Mouse (Mus musculus): Measurements from ENCODE around the gene Gm47995.
"Not testable (repeated sequence)": the region's sequence is repeated elsewhere in the genome, so short reads cannot be mapped to it uniquely, and the experiment has no call there.

Gene Gm47995

DNA sequence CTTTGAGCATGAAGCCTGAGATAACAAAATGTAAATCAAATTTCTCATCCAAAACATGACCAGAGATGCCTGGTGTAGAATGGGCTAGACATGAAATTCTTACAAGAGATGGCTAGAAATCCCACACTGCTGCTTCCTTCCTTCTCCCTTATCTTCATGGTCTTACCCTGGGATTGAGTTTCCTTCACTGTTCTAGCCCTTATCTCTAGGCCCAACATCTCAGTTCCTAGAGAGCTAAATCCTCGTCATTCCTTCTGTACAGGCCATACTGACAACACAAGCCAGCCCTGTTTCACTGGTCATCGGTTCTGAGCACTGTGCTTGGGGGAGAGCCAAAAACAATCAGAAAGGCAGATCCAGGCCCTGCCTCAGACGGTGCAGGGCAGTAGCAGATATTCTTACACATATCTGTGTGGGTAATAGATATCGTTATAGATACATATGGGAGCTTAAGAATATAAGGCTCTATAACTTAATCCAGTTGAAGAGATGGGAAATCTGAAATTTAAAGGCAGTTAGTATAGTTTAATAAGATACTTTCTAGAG lies 11.3 kb upstream of the Gm47995 start:
- DNase-seq, result not testable (repeated sequence)

DNA sequence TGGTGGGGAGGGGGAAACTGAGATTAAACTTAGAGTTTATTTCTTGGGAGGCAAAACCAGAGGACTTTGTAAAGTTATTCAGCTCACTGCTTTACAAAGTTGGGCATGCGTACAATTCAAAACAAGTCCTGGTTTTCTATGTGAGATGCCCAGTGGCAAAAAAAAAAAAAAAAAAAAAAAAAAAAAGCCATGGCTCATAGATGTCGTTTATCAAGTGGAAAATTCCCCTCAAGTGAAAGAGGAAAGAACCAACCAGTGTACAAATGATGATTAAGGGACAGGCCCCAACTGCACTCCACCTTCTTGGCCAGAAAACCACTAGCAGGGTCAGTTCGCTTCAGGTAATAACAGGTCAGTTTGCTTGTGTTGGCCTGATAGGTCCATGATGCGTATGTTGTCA lies 9.8 kb upstream of the Gm47995 start:
- no peak for DNase-seq

DNA sequence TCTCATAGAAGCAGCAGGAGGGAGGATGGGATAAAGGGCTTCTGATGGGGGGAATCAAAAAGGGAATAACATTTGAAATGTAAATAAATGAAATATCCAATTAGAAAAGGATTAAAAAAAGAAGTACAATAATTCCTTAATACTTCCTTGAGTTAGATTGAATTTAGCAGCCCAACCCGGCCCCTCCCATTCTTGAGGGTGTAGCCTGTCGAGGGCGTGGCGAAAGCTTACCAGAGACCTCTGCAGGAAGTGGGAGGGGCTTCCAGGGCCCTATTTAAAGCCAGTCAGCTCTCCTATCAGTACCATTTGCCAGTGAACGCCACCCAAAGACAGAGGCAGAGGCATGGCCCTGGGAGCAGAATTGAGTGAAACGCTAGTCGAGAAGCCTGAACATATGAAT lies 6.2 kb upstream of the Gm47995 start, which contains the start of gene Gm8947:
Gene Gm8947, plus strand, starts transcription at position 302 of the 400 bp plus-strand sequence.
- not testable (repeated sequence) for DNase-seq

DNA sequence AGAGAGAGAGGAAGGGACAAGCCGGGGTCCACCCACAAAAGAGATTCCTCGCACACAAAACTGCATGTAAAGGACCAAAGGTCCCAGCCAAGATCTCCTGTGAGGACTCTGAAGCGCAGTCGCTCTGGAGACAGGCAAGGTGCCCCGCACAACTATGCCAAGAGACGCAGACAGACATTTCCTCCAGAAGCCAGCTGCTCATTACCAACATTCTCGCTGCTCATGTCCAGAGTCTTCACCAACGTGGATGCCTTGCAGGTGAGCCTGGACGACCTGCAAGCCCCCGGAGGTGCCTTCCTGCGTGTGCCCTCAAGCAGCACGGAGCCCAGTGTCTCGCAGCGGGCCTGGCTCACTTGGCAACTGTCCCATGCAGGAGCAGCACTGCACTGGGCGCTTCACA lies 5.5 kb upstream of the Gm47995 start:
- DNase-seq, result not testable (repeated sequence)

DNA sequence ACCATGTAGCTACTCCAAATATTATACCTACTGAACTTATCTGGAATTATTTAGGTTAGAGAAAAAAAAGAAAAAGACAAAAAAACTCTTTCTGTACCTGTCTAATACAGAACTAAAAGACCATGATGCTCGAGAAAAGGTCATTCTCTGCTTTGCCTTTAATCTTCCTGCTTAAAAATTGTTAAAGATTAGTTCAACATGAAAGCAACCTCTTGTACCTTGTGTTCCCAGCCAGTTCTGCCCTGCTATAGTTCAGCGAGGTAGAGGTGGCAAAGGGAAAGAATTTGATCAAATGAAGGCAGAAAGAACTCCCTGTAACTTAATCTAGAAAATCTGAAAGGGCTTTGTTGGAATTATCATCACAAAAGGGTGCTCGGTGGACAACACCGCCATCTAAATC lies 2.3 kb upstream of the Gm47995 start:
- DNase-seq, result not testable (repeated sequence)

DNA sequence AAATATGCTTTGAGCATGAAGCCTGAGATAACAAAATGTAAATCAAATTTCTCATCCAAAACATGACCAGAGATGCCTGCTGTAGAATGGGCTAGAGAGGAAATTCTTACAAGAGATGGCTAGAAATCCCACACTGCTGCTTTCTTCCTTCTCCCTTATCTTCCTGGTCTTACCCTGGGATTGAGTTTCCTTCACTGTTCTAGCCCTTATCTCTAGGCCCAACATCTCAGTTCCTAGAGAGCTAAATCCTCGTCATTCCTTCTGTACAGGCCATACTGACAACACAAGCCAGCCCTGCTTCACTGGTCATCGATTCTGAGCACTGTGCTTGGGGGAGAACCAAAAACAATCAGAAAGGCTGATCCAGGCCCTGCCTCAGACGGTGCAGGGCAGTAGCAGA lies 1.6 kb upstream of the Gm47995 start:
- not testable (repeated sequence) for DNase-seq

DNA sequence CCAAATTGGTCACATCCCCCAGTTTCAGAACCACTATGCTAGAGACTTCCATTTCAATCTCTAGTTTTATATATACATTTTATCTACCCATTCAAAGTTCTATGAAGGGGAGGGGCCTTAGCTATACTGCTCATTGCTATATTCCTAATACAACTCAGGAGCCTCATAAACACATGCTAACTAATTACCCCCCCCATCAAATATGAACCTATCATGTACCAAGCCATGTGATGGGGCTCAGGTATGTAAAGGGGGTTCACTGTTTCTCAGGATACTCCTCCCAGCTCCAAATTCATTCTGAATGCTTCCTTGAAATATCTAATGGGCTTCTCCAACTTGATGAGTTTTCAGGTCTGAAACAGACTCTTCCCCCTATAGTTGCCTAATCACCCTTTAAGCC lies 2.4 kb downstream of the Gm47995 start:
- not testable (repeated sequence) for DNase-seq

DNA sequence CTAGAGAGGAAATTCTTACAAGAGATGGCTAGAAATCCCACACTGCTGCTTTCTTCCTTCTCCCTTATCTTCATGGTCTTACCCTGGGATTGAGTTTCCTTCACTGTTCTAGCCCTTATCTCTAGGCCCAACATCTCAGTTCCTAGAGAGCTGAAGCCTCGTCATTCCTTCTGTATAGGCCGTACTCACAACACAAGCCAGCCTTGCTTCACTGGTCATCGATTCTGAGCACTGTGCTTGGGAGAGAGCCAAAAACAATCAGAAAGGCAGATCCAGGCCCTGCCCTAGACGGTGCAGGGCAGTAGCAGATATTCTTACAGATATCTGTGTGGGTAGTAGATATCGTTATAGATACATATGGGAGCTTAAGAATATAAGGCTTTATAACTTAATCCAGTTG lies 4.5 kb downstream of the Gm47995 start:
- not testable (repeated sequence) for DNase-seq

DNA sequence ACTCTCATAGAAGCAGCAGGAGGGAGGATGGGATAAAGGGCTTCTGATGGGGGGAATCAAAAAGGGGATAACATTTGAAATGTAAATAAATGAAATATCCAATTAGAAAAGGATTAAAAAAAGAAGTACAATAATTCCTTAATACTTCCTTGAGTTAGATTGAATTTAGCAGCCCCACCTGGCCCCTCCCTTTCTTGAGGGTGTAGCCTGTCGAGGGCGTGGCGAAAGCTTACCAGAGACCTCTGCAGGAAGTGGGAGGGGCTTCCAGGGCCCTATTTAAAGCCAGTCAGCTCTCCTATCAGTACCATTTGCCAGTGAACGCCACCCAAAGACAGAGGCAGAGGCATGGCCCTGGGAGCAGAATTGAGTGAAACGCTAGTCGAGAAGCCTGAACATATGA lies 5.6 kb downstream of the Gm47995 start, which contains the start of gene 3110040M04Rik:
Gene 3110040M04Rik, plus strand, starts transcription at position 304 of the 400 bp plus-strand sequence.
- DNase-seq, result not testable (repeated sequence)

DNA sequence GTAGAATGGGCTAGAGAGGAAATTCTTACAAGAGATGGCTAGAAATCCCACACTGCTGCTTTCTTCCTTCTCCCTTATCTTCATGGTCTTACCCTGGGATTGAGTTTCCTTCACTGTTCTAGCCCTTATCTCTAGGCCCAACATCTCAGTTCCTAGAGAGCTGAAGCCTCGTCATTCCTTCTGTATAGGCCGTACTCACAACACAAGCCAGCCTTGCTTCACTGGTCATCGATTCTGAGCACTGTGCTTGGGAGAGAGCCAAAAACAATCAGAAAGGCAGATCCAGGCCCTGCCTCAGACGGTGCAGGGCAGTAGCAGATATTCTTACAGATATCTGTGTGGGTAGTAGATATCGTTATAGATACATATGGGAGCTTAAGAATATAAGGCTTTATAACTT lies 10.2 kb downstream of the Gm47995 start:
- not testable (repeated sequence) for DNase-seq

DNA sequence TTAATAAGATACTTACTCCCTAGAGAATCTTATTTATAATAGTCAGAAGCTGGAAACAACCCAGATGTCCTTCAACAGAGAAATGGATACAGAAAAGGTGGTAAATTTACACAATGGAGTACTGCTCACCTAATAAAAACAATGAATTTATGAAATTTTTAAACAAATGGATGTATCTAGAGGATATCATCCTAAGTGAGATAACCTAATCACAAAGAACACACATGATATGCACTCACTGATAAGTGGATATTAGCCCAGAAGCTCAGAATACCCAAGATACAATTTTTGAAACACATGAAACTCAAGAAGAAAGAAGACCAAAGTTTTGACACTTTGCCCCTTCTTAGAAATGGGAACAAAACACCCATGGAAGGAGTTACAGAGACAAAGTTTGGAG lies 10.7 kb downstream of the Gm47995 start:
- DNase-seq, result not testable (repeated sequence)

DNA sequence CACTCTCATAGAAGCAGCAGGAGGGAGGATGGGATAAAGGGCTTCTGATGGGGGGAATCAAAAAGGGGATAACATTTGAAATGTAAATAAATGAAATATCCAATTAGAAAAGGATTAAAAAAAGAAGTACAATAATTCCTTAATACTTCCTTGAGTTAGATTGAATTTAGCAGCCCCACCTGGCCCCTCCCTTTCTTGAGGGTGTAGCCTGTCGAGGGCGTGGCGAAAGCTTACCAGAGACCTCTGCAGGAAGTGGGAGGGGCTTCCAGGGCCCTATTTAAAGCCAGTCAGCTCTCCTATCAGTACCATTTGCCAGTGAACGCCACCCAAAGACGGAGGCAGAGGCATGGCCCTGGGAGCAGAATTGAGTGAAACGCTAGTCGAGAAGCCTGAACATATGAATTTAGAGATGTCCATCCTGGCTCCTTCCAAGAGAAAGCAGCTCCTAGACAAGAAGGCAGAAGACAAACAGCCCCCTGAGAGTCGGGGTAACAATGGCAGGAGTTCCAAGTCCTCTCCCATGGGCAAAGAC lies 11.6 kb downstream of the Gm47995 start, which contains the start of gene Gm47996:
Gene Gm47996, plus strand, starts transcription at position 308 of the 532 bp plus-strand sequence.
- DNase-seq, result peak in 1 of 2 experiments; percentile 8

DNA sequence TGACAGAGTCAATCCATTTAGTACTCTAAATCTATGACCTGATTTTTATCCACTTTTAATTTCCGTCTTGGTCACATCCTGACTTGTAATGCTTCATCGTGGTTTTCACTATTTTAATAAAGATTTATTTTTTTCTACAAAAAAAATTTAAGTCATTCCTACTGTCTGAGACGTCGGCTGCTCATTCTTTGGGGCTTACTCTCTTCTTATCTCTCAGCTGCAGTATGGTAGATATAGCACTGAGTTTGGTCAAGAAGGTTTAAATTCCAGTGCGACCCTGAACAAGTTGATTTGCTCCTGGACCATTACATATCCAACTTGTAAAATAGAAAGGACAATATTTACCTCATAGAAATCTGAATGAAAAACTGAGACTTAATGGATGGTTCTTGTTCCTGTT lies 13.4 kb downstream of the Gm47995 start:
- DNase-seq, result not testable (repeated sequence)

DNA sequence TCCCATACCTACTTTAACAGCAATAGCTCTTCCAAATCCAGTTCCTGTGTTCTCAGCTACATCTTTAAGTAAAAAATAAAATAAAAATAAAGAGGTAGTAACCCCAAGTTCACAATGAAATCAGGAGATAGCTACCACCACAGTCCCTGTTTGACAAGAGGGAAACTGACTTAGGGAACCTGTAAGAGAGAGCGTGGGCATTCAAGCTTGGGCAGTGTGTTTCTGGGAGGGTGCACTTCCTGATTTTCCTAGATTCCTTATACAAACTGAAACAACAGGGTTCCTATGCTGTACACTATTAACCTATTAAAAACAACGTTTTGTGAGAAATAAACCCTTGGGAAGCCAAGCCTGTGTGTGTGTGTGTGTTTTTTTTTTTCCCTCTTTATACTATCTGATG lies 16.6 kb downstream of the Gm47995 start:
- DNase-seq, result no peak

DNA sequence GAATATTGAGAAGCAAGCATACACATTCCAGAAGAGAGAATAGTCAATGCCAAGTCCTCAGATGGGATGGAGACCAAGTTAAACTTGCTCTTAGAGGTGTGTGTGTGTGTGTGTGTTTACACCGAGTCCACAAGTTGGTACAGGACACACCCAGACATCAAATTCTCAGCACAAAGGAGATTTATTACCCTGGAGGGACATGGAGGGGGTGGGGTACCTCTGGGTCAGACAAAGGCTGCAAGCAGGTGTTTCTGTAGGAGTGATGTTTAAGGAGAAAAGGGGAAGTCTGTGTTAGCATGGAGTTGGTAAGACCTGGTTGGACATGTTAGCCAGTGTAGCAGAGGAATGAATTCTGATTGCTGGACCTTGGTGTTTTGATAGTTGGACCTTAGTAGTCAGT lies 17.7 kb downstream of the Gm47995 start:
- no peak for DNase-seq

DNA sequence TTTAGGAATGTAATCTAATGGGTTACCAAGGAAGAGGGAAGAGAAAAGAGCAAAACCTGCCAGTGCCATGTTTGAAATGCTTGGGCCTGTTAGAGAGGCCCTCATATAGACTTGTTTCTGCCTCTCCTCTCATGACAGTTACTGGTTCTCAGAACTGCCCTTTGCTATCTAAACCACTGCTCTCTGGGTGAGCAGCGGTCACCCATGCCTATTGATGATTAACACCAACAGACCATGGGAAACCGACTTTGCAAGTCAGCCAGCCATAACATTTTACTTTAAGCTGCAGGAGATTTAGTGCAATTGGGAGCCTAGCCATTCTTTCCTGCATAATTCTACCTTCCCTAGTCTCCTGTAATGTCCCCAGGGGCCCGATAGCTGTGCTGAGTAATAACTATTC lies 18.2 kb downstream of the Gm47995 start:
- DNase-seq, result no peak

DNA sequence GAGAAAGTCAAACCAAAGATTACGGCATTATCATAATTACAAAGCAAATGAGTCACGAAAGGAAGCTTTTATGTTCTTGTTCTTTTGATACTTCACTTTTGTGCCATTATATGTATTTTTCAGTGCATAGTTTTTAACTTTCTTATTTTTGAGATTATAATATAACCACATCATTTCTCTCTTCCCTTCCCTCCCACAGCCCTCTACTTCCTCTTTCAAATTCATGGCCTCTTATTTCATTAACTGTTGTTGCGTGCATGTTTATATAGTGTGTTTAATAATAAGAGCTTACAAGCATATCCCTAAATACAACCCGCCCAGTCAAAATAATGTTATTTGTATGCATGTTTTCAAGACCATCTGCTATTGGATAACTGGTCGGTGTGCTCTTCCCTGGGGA lies 20.8 kb downstream of the Gm47995 start:
- DNase-seq, result no peak

DNA sequence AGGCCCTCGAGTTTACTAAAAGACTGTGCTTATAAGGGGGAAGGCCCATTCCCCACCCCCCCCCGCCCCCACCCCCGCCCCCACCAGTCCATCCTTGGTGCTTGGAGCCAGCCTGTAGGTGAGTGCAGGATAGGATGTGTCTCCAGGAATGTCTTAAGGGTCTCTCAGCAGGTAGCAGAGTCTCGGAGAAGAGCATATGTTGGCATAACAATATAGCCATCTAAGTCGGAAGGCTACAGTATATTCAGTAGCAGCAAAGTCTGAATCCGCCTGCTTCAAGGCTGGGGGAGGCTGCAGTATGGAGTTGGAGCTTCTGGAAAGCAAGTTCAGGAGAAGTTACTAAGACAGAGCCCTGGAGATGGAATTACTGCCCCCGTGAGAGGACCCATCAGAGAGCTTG lies 21.9 kb downstream of the Gm47995 start:
- no peak for DNase-seq

DNA sequence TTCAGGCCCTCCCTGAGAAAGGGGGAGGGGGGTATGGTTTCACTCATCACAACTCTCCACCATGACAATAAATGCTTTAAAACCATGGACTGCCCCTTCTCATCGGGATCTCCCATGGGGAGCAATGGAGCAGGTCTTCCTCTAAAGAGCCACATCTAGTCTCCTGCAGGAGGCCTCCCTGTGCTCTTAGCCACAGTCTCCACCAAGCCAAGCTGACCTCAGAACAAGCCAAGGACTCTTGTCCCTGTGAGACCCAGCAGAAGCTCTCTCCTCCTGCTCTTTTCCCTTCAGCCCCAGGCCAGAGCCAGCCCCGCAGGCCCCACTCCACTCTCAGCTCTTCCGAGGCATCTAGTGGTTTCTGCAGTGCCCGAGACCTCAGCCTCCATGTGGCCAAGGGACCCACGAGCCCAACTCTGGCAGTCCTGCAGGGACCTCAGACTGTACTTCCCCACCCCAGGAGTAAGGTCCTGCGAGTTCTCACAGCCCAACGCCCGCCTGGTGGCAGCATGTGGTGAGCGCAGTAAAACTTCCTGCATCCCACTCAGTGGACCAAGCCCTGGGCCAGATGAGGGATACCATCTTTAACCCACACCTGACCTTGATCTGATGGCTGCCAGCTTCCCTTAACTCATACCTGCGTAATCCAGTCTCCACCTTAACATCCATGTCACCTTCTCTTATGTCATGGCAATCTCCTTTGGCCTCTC lies 24.5 kb downstream of the Gm47995 start:
- DNase-seq, result no peak

DNA sequence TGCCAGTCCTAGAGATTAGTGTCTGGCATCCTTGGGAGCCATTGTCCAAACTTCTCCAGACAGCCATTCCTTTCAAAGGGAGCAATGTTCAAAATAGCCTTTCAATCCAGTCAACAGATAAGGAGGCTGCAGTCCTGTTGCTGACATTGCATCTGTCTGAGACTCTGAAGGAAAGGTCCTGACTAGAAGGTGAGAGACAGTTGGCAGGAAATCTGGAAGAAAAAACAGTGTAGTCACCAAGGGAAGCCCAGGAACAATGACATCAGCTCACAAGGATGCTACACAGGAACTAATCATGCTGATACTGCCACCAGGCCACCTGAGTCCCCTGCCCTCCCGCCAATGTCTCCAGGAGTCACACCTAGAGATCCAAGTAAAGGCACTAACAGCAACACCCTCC lies 25.1 kb downstream of the Gm47995 start:
- no peak for DNase-seq

DNA sequence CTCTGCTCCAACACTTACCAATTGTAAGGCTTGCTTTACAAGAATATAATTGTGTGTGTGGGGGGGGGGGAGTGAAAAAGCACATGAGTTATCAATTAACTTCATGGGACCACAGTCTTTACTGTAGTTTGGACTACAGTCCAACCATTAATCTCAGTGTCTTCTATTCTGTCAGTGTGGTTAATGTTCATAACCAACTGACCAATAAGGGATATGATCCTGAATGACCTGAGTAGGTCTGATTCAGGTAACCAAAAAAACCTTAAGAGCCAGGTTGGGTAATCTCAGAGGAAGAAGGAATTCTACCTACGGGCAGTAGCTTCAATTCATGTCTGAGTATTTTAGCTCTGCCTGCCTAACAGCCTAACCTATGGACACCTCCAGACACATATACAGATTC lies 26.3 kb downstream of the Gm47995 start:
- no peak for DNase-seq

DNA sequence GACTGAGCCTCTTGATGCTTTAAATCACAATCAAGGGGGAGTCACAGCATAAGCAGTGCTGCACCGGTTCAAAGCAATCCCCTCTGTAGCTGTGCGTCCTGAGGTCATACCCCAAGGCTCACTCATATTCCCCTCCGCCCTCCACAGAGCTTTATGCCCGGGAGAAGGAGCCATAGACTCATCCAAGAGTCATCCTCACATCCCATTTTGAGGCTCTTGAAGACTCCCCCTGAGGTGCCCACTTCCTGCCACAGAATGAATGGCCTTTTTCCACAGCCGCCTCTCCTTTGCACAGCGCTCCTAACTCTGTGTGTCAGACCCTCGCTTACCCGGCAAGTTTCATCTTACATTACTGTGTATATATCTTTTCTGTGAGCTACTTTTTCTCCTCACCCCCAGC lies 29.3 kb downstream of the Gm47995 start:
- no peak for DNase-seq

DNA sequence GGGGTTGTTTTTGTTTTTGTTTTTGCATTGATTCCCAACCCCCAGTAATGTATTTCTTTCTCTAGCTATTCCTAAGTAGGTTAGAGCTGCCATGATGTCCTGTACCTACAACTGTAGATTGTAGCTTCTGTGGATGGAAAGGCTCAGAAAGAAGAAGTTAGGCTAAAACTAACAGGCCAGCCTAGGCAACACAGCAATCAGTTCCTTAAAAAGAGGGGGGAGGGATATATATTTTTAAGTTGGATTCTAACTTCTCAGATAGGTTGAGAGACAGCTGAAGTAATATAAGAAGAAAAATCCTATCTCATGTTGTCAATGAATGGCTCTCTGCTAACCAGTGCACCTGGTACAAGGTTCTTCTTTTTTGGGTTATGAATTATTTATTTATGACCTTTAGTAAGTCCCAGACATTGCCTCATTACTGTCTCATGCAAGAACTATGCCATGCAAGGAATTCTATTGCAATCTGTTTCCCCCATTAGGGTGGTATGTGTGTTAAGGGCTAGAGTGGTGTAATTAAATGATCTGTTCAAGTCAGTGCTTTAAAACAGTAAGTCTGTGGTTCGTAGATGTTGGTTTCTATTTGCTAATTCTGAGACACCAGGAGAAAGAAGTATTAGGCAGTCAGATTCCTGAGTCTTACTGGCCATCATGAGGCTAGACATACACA lies 30.2 kb downstream of the Gm47995 start:
- DNase-seq, result no peak

DNA sequence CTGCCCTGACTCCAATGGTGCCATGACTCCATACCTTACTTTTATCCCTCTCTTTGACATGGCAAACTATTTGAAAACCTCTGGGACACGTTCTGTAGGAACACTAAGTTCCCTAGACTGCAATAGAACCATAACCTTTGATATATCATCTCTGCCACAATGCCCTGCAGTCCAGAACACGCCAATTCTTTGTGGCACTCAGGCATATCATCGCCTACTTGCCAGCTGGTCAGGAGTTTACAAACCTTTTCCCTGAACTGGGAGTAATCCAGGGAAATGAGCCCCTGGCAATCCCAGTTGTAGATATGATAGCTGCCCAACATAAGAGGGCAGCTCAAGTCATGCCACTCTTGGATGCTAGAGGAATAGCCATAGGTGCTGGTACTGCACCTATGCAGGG lies 34.1 kb downstream of the Gm47995 start:
- no peak for DNase-seq

Measured in thymus, adult 18-20 months (tissue).